Mouse (Mus musculus) CH12.LX (cell line): Measurements from ENCODE around the gene Entpd3. TPM values are rescaled to one million over a fixed set of nuclear protein-coding genes. Genes with fewer than 3 reads are reported as not detected.

ENCODE experiments used
- DNase-seq: peaks from one replicate; pipeline ENCODE4 v3.0.0-alpha.2; 2013; ENCODE audit errors: extremely low read depth
- H3K27ac ChIP-seq: 2 replicates; pipeline ENCODE4 v1.5.1; 2012; ENCODE audit warnings: low read depth, mild to moderate bottlenecking, control low read depth, moderate library complexity; ENCODE audit not compliant: insufficient read depth
- H3K27me3 ChIP-seq: replicated peaks from 2 replicates; pipeline ENCODE3; 2012; ENCODE audit warnings: inconsistent platforms
- H3K36me3 ChIP-seq, 2 experiments: replicated peaks in 1 of 2; 2 replicates each; pipeline versions ENCODE3 to v1.6.1; 2012; ENCODE audit warnings: inconsistent platforms in 1 of 2, low read length in 1 of 2, mild to moderate bottlenecking in 1 of 2, mixed read lengths in 1 of 2, moderate library complexity in 1 of 2; ENCODE audit not compliant: control insufficient read depth in 1 of 2, insufficient read depth in 1 of 2
- H3K4me1 ChIP-seq, 2 experiments: 2 replicates each; pipeline ENCODE4 v1.6.1; 2012; ENCODE audit warnings: inconsistent platforms in 1 of 2, moderate library complexity in 1 of 2; ENCODE audit not compliant: insufficient read depth in 2 of 2, control insufficient read depth in 1 of 2
- H3K4me2 ChIP-seq: 2 replicates; pipeline ENCODE4 v1.6.1; 2012; ENCODE audit warnings: low read depth, mild to moderate bottlenecking, control low read depth; ENCODE audit not compliant: poor library complexity, insufficient read depth, severe bottlenecking
- H3K4me3 ChIP-seq, 3 experiments: fragments of 150-350 bp in 1 of 3; sonication (generic) in 1 of 3; replicated peaks in 1 of 3; 2 replicates each; pipeline versions ENCODE3 to v1.5.1; 2011 to 2012; ENCODE audit warnings: low read depth in 2 of 3, low read length in 2 of 3, mild to moderate bottlenecking in 2 of 3, moderate library complexity in 2 of 3, control low read depth in 1 of 3, improper control_type of control experiment in 1 of 3, inconsistent platforms in 1 of 3, mixed read lengths in 1 of 3; ENCODE audit not compliant: poor library complexity in 1 of 3
- H3K79me2 ChIP-seq: replicated peaks from 2 replicates; pipeline ENCODE4 v1.6.1; 2012; ENCODE audit warnings: mild to moderate bottlenecking, moderate library complexity; ENCODE audit not compliant: control insufficient read depth, poor library complexity, insufficient read depth, severe bottlenecking; ENCODE audit errors: extremely low read depth
- H3K9ac ChIP-seq: 2 replicates; pipeline ENCODE4 v1.6.1; 2012; ENCODE audit warnings: low read depth, mild to moderate bottlenecking, control low read depth, moderate library complexity; ENCODE audit not compliant: insufficient read depth
- H3K9me3 ChIP-seq: replicated peaks from 2 replicates; pipeline ENCODE3; 2012; ENCODE audit warnings: low read length, inconsistent platforms, mixed read lengths
- BHLHE40 ChIP-seq: IDR thresholded peaks from 2 replicates; pipeline ENCODE4 v1.6.1; 2011; ENCODE audit warnings: mild to moderate bottlenecking, low read depth, low read length, improper control_type of control experiment
- CHD2 ChIP-seq: IDR thresholded peaks from 2 replicates; pipeline ENCODE4 v1.6.1; 2011; ENCODE audit warnings: low read length, improper control_type of control experiment
- CTCF ChIP-seq, 2 experiments: IDR thresholded peaks in 1 of 2; conservative IDR thresholded peaks in 1 of 2; 2 replicates each; pipeline ENCODE4 v1.5.1; 2011 to 2012; ENCODE audit warnings: low read depth in 2 of 2, low read length in 2 of 2, improper control_type of control experiment in 1 of 2, inconsistent platforms in 1 of 2, mild to moderate bottlenecking in 1 of 2, moderate library complexity in 1 of 2
- E2F4 ChIP-seq: IDR thresholded peaks from 2 replicates; pipeline ENCODE4 v1.6.1; 2011; ENCODE audit warnings: low read depth, low read length, improper control_type of control experiment; ENCODE audit not compliant: insufficient replicate concordance
- EP300 ChIP-seq: IDR thresholded peaks from 2 replicates; pipeline ENCODE4 v1.6.1; 2011; ENCODE audit warnings: low read length, improper control_type of control experiment
- ETS1 ChIP-seq: conservative IDR thresholded peaks from 2 replicates; pipeline ENCODE4 v1.6.1; 2012; ENCODE audit warnings: low read depth, mild to moderate bottlenecking, inconsistent platforms, low read length, improper control_type of control experiment, moderate library complexity
- GABPA ChIP-seq: IDR thresholded peaks from 2 replicates; pipeline ENCODE4 v1.6.1; 2012; ENCODE audit warnings: low read depth, low read length, improper control_type of control experiment, inconsistent platforms; ENCODE audit not compliant: insufficient replicate concordance
- HCFC1 ChIP-seq: IDR thresholded peaks from 2 replicates; pipeline ENCODE4 v1.6.1; 2012; ENCODE audit warnings: low read depth, mild to moderate bottlenecking, inconsistent platforms, low read length, improper control_type of control experiment
- JUN ChIP-seq: IDR thresholded peaks from 2 replicates; pipeline ENCODE4 v1.6.1; 2011; ENCODE audit warnings: low read depth, mild to moderate bottlenecking, low read length, improper control_type of control experiment, moderate library complexity; ENCODE audit not compliant: insufficient read depth
- JUND ChIP-seq: conservative IDR thresholded peaks from 2 replicates; pipeline ENCODE4 v1.6.1; 2011; ENCODE audit warnings: low read depth, low read length, improper control_type of control experiment
- KAT2A ChIP-seq: IDR thresholded peaks from 2 replicates; pipeline ENCODE4 v1.6.1; 2012; ENCODE audit warnings: low read length, improper control_type of control experiment, inconsistent platforms; ENCODE audit not compliant: insufficient replicate concordance
- MAFK ChIP-seq: IDR thresholded peaks from 2 replicates; pipeline ENCODE4 v1.6.1; 2011; ENCODE audit warnings: low read length, improper control_type of control experiment; ENCODE audit not compliant: insufficient replicate concordance
- MAZ ChIP-seq: IDR thresholded peaks from 2 replicates; pipeline ENCODE4 v1.6.1; 2012; ENCODE audit warnings: low read depth, mild to moderate bottlenecking, inconsistent platforms, low read length, improper control_type of control experiment, moderate library complexity
- MEF2A ChIP-seq: IDR thresholded peaks from 2 replicates; pipeline ENCODE4 v1.6.1; 2014; ENCODE audit warnings: low read depth, mild to moderate bottlenecking, inconsistent platforms, low read length, improper control_type of control experiment, borderline replicate concordance
- MXI1 ChIP-seq: IDR thresholded peaks from 2 replicates; pipeline ENCODE4 v1.6.1; 2011; ENCODE audit warnings: mild to moderate bottlenecking, low read depth, low read length, improper control_type of control experiment
- MYC ChIP-seq: IDR thresholded peaks from 2 replicates; pipeline ENCODE4 v1.6.1; 2011; ENCODE audit warnings: low read depth, mild to moderate bottlenecking, improper control_type of control experiment, low read length
- NRF1 ChIP-seq: IDR thresholded peaks from 2 replicates; pipeline ENCODE4 v1.6.1; 2014; ENCODE audit warnings: low read depth, mild to moderate bottlenecking, inconsistent platforms, low read length, improper control_type of control experiment, moderate library complexity
- PAX5 ChIP-seq: IDR thresholded peaks from 2 replicates; pipeline ENCODE4 v1.6.1; 2012; ENCODE audit warnings: low read length, inconsistent platforms, mixed read lengths
- POLR2A ChIP-seq: IDR thresholded peaks from 2 replicates; pipeline ENCODE4 v1.6.1; 2011; ENCODE audit warnings: low read depth, mild to moderate bottlenecking, improper control_type of control experiment, low read length
- POLR2AphosphoS2 ChIP-seq: IDR thresholded peaks from 2 replicates; pipeline ENCODE4 v1.6.1; 2011; ENCODE audit warnings: low read depth, low read length, improper control_type of control experiment
- RAD21 ChIP-seq: IDR thresholded peaks from 2 replicates; pipeline ENCODE4 v1.6.1; 2011; ENCODE audit warnings: low read depth, mild to moderate bottlenecking, low read length, improper control_type of control experiment, moderate library complexity
- RCOR1 ChIP-seq: conservative IDR thresholded peaks from 2 replicates; pipeline ENCODE4 v1.6.1; 2012; ENCODE audit warnings: low read depth, mild to moderate bottlenecking, inconsistent platforms, low read length, improper control_type of control experiment
- SIN3A ChIP-seq: IDR thresholded peaks from 2 replicates; pipeline ENCODE4 v1.6.1; 2012; ENCODE audit warnings: low read length, improper control_type of control experiment, inconsistent platforms
- SMC3 ChIP-seq: IDR thresholded peaks from 2 replicates; pipeline ENCODE4 v1.6.1; 2011; ENCODE audit warnings: low read depth, low read length, improper control_type of control experiment
- TBP ChIP-seq: conservative IDR thresholded peaks from 2 replicates; pipeline ENCODE4 v1.6.1; 2011; ENCODE audit warnings: low read depth, low read length, improper control_type of control experiment
- TCF12 ChIP-seq: IDR thresholded peaks from 2 replicates; pipeline ENCODE4 v1.6.1; 2014; ENCODE audit warnings: low read depth, mild to moderate bottlenecking, inconsistent platforms, low read length, improper control_type of control experiment
- UBTF ChIP-seq: IDR thresholded peaks from 2 replicates; pipeline ENCODE4 v1.6.1; 2012; ENCODE audit warnings: low read depth, mild to moderate bottlenecking, inconsistent platforms, low read length, improper control_type of control experiment, moderate library complexity
- USF1 ChIP-seq: IDR thresholded peaks from 2 replicates; pipeline ENCODE4 v1.6.1; 2014; ENCODE audit warnings: low read depth, mild to moderate bottlenecking, inconsistent platforms, low read length, improper control_type of control experiment
- USF2 ChIP-seq: conservative IDR thresholded peaks from 2 replicates; pipeline ENCODE4 v1.6.1; 2011; ENCODE audit warnings: low read depth, low read length, improper control_type of control experiment
- ZC3H11A ChIP-seq: IDR thresholded peaks from 2 replicates; pipeline ENCODE4 v1.6.1; 2012; ENCODE audit warnings: low read depth, mild to moderate bottlenecking, inconsistent platforms, low read length, improper control_type of control experiment
- ZKSCAN1 ChIP-seq: IDR thresholded peaks from 2 replicates; pipeline ENCODE4 v1.6.1; 2012; ENCODE audit warnings: low read depth, inconsistent platforms, low read length, improper control_type of control experiment, borderline replicate concordance
- ZNF384 ChIP-seq: IDR thresholded peaks from 2 replicates; pipeline ENCODE4 v1.6.1; 2012; ENCODE audit warnings: low read depth, low read length, improper control_type of control experiment, inconsistent platforms
- dilution Hi-C: fragments of 300-500 bp; cut with MboI; formaldehyde crosslinking; loops from 2 replicates; pipeline ENCODE4 v1.14.3; 2020; ENCODE audit warnings: low sequenced_read_pairs; ENCODE audit not compliant: extremely low pct_unique_long_range_greater_than_20kb, extremely low pct_ligation_motif_present
- in situ Hi-C: fragments of 300-500 bp; cut with MboI; formaldehyde crosslinking; loops from 3 replicates; pipeline ENCODE4 v1.14.3; 2019; ENCODE audit warnings: low sequenced_read_pairs, low pct_ligation_motif_present, low pct_unique_long_range_greater_than_20kb, mixed read lengths
- polyA plus RNA-seq: library from polyadenylated mRNA; unstranded; fragments of >175 nt; gene quantifications from 2 replicates; pipeline ENCODE4 v1.2.1, GENCODE M21; 2012; ENCODE audit warnings: low read depth; ENCODE audit not compliant: insufficient read length
- total RNA-seq, 2 experiments: library from RNA; depleted of rRNA; stranded (reverse); fragments of 300-350 nt in 1 of 2; fragments of >200 nt in 1 of 2; gene quantifications; 2 replicates each; pipeline ENCODE4 v1.2.3; 2012 to 2014

Gene Entpd3
- total and polyA plus RNA-seq, 3 experiments = 0.04 TPM; not detected in 2

DNA sequence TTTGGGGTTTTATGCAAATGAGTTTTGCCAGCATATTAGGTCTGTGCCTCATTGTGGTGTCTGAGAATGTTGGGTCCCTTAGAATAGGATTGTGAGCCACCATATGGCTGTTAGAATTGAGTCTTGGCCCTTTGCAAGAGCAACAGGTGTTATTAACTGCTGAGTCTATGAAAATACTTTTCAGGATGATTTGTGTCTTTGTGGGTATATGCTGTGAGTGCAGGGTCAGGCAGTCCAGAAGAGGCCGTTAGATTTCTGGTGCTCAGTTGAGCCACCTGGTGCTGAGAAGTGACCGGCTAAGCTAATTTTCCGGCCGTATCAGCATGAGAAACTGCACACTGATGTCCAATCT, 37.0 kb downstream of the Entpd3 start:
- no peaks in the 10 kb centered on the region for H3K27me3 ChIP-seq
- H3K9me3 ChIP-seq = no peaks in the 10 kb centered on the region
- no peak for TF ChIP-seq ZKSCAN1
- peak overlapping the region; percentile 6; the same call in 1 of the 2 replicates for H3K9ac ChIP-seq
- peaks cover 21% of the 10 kb centered on the region for H3K79me2 ChIP-seq
- H3K4me1 ChIP-seq = peaks cover 19 to 54% of the 10 kb centered on the region in 2 experiments
- in situ Hi-C loops (no loop called here), dilution Hi-C loops (no loop called here)
- DNase-seq = peak; percentile 52
- peak overlapping the region in 1 of 3 experiments; percentile 74 for H3K4me3 ChIP-seq
- H3K27ac ChIP-seq = peak overlapping the region; percentile 53
- H3K4me2 ChIP-seq = peak overlapping the region; percentile 79
- H3K36me3 ChIP-seq = peaks cover 38 to 40% of the 10 kb centered on the region in 2 experiments

DNA sequence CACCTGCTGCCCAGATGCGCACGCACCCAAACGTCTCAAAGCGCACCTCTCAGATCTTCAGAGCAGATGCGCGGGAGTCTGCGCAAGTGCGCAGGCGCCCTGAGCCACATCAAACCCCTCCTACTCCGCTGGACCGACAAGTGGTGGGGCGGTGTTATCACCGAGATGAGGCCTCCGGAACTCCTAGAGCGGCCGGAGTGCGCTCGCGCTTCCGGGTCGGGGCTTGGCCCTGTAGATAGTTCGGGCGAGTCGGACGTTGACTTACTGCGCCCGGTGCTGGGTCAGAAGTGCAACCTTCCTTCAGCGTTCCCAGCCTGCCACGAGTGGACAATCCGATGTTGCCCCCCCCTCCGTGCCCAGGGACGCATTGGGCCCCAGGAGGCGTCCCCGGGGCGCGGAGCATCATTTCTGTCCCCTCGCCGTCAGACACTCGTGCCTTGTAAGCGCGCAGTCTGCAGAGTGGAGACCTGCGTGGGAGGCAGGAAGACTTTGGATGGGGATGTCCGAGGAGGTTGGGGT, 37.6 kb downstream of the Entpd3 start:
- H3K9me3 ChIP-seq = no peaks in the 10 kb centered on the region
- DNase-seq = peak; percentile 97
- H3K36me3 ChIP-seq = peaks cover 38 to 39% of the 10 kb centered on the region in 2 experiments
- H3K79me2 ChIP-seq = peaks cover 15% of the 10 kb centered on the region
- peaks cover 19 to 56% of the 10 kb centered on the region in 2 experiments for H3K4me1 ChIP-seq
- dilution Hi-C loops = no loop called here
- H3K4me2 ChIP-seq = peak overlapping the region; percentile 81
- H3K27ac ChIP-seq = peak overlapping the region; percentile 61
- in situ Hi-C loops = no loop called here
- H3K9ac ChIP-seq = peak overlapping the region; percentile 89
- no peaks in the 10 kb centered on the region for H3K27me3 ChIP-seq
- peak overlapping the region; percentile 74 to 89 (median 88) for H3K4me3 ChIP-seq
- no peak for TF ChIP-seq UBTF
- TF ChIP-seq MXI1 = peak; percentile 89
- no peak for TF ChIP-seq MAFK
- TF ChIP-seq TBP = peak; percentile 60; the same call in 1 of the 2 replicates
- no peak for TF ChIP-seq CTCF (conservative IDR thresholded peaks at IDR 0.05 in 1 of 2, IDR thresholded peaks at IDR 0.05 in 1 of 2; ENCODE audit: low read depth in 2 of 2, low read length in 2 of 2)
- peak; percentile 34; the same call in 1 of the 2 replicates for TF ChIP-seq KAT2A
- no peak for TF ChIP-seq MYC
- TF ChIP-seq HCFC1 = peak; percentile 86
- no peak for TF ChIP-seq USF1
- peak; percentile 29; the same call in 1 of the 2 replicates for TF ChIP-seq GABPA
- peak; percentile 90 for TF ChIP-seq POLR2A
- peak; percentile 46; the same call in 1 of the 2 replicates for TF ChIP-seq ETS1
- peak; percentile 58; the same call in 1 of the 2 replicates for TF ChIP-seq POLR2AphosphoS2
- no peak for TF ChIP-seq ZC3H11A
- no peak for TF ChIP-seq RCOR1
- TF ChIP-seq MEF2A = 0 out of 2 replicates have a peak, but pooled peaks have one; percentile 44
- TF ChIP-seq RAD21 = no peak
- no peak for TF ChIP-seq SMC3
- peak; percentile 24; the same call in 1 of the 2 replicates for TF ChIP-seq BHLHE40
- TF ChIP-seq E2F4 = no peak
- TF ChIP-seq PAX5 = no peak
- TF ChIP-seq TCF12 = peak; percentile 88
- no peak for TF ChIP-seq JUN
- TF ChIP-seq NRF1 = peak; percentile 99
- TF ChIP-seq JUND = no peak
- TF ChIP-seq MAZ = peak; percentile 59; the same call in 1 of the 2 replicates
- no peak for TF ChIP-seq USF2
- TF ChIP-seq ZNF384 = no peak
- TF ChIP-seq CHD2 = no peak; the same call in 1 of the 2 replicates
- peak; percentile 96 for TF ChIP-seq SIN3A
- TF ChIP-seq EP300 = no peak
- TF ChIP-seq ZKSCAN1 = no peak
